Mouse (Mus musculus): Measurements from ENCODE around the gene Six1. TPM values are rescaled to one million over a fixed set of nuclear protein-coding genes. Genes with fewer than 3 reads are reported as not detected.

The Six1 gene
- polyA plus RNA-seq, 1 experiment from 2014 or later, result 2.3 TPM

DNA sequence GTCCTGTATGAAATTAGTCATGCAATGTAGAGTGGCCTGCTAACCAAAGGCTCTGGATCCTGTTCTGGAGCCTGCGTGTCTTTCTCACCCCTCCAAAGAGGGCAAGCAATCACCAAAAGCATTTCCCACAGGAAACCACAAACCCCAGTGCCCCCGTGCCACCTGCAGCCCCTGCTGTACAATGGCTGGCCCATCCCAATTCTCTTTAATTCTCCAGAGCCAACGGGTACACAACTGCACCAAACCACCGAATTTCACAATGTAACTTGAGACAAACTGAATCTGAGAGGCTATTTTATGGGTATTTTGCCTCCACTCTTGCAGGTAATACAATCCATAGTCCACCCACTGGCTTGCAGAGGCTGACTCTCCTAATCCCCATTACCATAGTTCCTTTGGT lies 22.4 kb downstream of the Six1 start:
- Histone ChIP-seq H3K9ac (ENCODE audit: low read depth, low read length) (no peak overlapping the region), H3K9me3 (replicated peaks; ENCODE audit: control insufficient read depth, low read length) (no peaks in the 10 kb centered on the region), H3K36me3 (ENCODE audit: control insufficient read depth, insufficient read depth, low read length) (no peaks in the 10 kb centered on the region), H3K4me3 (ENCODE audit: low read depth, low read length) (no peak overlapping the region), H3K27ac (ENCODE audit: low read depth, low read length) (no peak overlapping the region), H3K4me1 (ENCODE audit: control insufficient read depth, insufficient read depth, low read length) (peaks cover 4% of the 10 kb centered on the region; the same call in 1 of the 2 replicates), H3K4me2 (no peak overlapping the region), H3K27me3 (ENCODE audit: control insufficient read depth, insufficient read depth, low read length) (peaks cover 27% of the 10 kb centered on the region)
- WGBS (ENCODE audit: insufficient replicate concordance), result 63% methylated on average over 4 of the region's 4 CpGs
- no peak for ATAC-seq (replicated peaks; ENCODE audit: insufficient number of reproducible peaks, low FRiP score, low TSS enrichment)

GRCm38 (mm10) chr12:73025490-73025889 lies 28.2 kb downstream of the Six1 start:
- ATAC-seq (replicated peaks; ENCODE audit: insufficient number of reproducible peaks, low FRiP score, low TSS enrichment), result no peak
- Histone ChIP-seq H3K27ac (ENCODE audit: low read depth, low read length) (no peak overlapping the region), H3K36me3 (ENCODE audit: control insufficient read depth, insufficient read depth, low read length) (no peaks in the 10 kb centered on the region)

GRCm38 (mm10) chr12:73020941-73021340 lies 32.7 kb downstream of the Six1 start:
- H3K4me1 ChIP-seq (ENCODE audit: control insufficient read depth, insufficient read depth, low read length), result no peaks in the 10 kb centered on the region
- H3K9me3 ChIP-seq (replicated peaks; ENCODE audit: control insufficient read depth, low read length), result no peaks in the 10 kb centered on the region
- H3K4me2 ChIP-seq, result no peak overlapping the region
- no peak overlapping the region for H3K9ac ChIP-seq (ENCODE audit: low read depth, low read length)
- H3K27me3 ChIP-seq (ENCODE audit: control insufficient read depth, insufficient read depth, low read length), result no peaks in the 10 kb centered on the region
- no peak overlapping the region for H3K27ac ChIP-seq (ENCODE audit: low read depth, low read length)
- 4% methylated on average over 4 of the region's 4 CpGs for WGBS (ENCODE audit: insufficient replicate concordance)
- no peaks in the 10 kb centered on the region for H3K36me3 ChIP-seq (ENCODE audit: control insufficient read depth, insufficient read depth, low read length)
- H3K4me3 ChIP-seq (ENCODE audit: low read depth, low read length), result no peak overlapping the region
- ATAC-seq (replicated peaks; ENCODE audit: insufficient number of reproducible peaks, low FRiP score, low TSS enrichment), result no peak

More at GRCm38 (mm10) chr12:73025490-73025889, 28.2 kb downstream of the Six1 start:
- 47% methylated on average over 8 of the region's 8 CpGs for WGBS (ENCODE audit: insufficient replicate concordance)
- H3K9me3 ChIP-seq (replicated peaks; ENCODE audit: control insufficient read depth, low read length), result no peaks in the 10 kb centered on the region
- H3K4me3 ChIP-seq (ENCODE audit: low read depth, low read length), result no peak overlapping the region
- no peaks in the 10 kb centered on the region for H3K4me1 ChIP-seq (ENCODE audit: control insufficient read depth, insufficient read depth, low read length)
- no peak overlapping the region for H3K4me2 ChIP-seq
- H3K27me3 ChIP-seq (ENCODE audit: control insufficient read depth, insufficient read depth, low read length), result no peaks in the 10 kb centered on the region
- no peak overlapping the region for H3K9ac ChIP-seq (ENCODE audit: low read depth, low read length)

- 56% methylated on average over 3 of the region's 3 CpGs for WGBS (ENCODE audit: insufficient replicate concordance)
- Histone ChIP-seq H3K27ac (ENCODE audit: low read depth, low read length) (no peak overlapping the region), H3K27me3 (ENCODE audit: control insufficient read depth, insufficient read depth, low read length) (no peaks in the 10 kb centered on the region), H3K4me1 (ENCODE audit: control insufficient read depth, insufficient read depth, low read length) (no peaks in the 10 kb centered on the region), H3K9ac (ENCODE audit: low read depth, low read length) (no peak overlapping the region), H3K4me3 (ENCODE audit: low read depth, low read length) (no peak overlapping the region), H3K4me2 (no peak overlapping the region), H3K9me3 (replicated peaks; ENCODE audit: control insufficient read depth, low read length) (no peaks in the 10 kb centered on the region), H3K36me3 (ENCODE audit: control insufficient read depth, insufficient read depth, low read length) (no peaks in the 10 kb centered on the region)
- ATAC-seq (replicated peaks; ENCODE audit: insufficient number of reproducible peaks, low FRiP score, low TSS enrichment), result no peak
Observed at GRCm38 (mm10) chr12:73020422-73020821, 33.3 kb downstream of the Six1 start.

DNA sequence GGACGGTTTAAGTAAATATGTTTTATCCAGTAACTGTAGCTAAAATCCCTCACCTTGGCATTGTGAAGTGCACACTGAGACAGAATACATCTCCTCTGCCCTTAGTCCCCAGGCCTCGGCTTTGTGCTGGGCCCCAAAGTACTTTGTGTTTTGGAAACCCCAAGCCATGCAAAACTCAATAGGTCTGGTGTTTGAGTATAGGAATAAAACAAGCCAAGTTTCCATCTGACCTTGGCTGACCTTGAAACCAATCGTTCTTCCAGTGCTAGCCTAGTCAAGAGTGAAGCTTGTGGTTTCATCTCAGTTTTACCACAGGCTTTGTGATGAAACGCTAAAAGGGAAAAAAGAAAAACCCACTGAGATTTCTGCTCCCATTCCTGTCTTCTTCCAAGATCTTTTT lies 34.8 kb downstream of the Six1 start:
- Histone ChIP-seq H3K4me2 (no peak overlapping the region), H3K4me1 (ENCODE audit: control insufficient read depth, insufficient read depth, low read length) (no peaks in the 10 kb centered on the region), H3K27ac (ENCODE audit: low read depth, low read length) (no peak overlapping the region), H3K9me3 (replicated peaks; ENCODE audit: control insufficient read depth, low read length) (no peaks in the 10 kb centered on the region), H3K27me3 (ENCODE audit: control insufficient read depth, insufficient read depth, low read length) (no peaks in the 10 kb centered on the region), H3K36me3 (ENCODE audit: control insufficient read depth, insufficient read depth, low read length) (no peaks in the 10 kb centered on the region), H3K9ac (ENCODE audit: low read depth, low read length) (no peak overlapping the region), H3K4me3 (ENCODE audit: low read depth, low read length) (no peak overlapping the region)
- WGBS (ENCODE audit: insufficient replicate concordance), result 69% methylated on average over 4 of the region's 4 CpGs
- ATAC-seq (replicated peaks; ENCODE audit: insufficient number of reproducible peaks, low FRiP score, low TSS enrichment), result no peak

GRCm38 (mm10) chr12:73016171-73016570 lies 37.5 kb downstream of the Six1 start:
- no peaks in the 10 kb centered on the region for H3K27me3 ChIP-seq (ENCODE audit: control insufficient read depth, insufficient read depth, low read length)
- 79% methylated on average over 4 of the region's 4 CpGs for WGBS (ENCODE audit: insufficient replicate concordance)
- no peak overlapping the region for H3K9ac ChIP-seq (ENCODE audit: low read depth, low read length)
- no peak for ATAC-seq (replicated peaks; ENCODE audit: insufficient number of reproducible peaks, low FRiP score, low TSS enrichment)
- no peaks in the 10 kb centered on the region for H3K4me1 ChIP-seq (ENCODE audit: control insufficient read depth, insufficient read depth, low read length)
- no peak overlapping the region for H3K27ac ChIP-seq (ENCODE audit: low read depth, low read length)
- no peaks in the 10 kb centered on the region for H3K36me3 ChIP-seq (ENCODE audit: control insufficient read depth, insufficient read depth, low read length)
- no peak overlapping the region for H3K4me2 ChIP-seq
- H3K9me3 ChIP-seq (replicated peaks; ENCODE audit: control insufficient read depth, low read length), result no peaks in the 10 kb centered on the region
- no peak overlapping the region for H3K4me3 ChIP-seq (ENCODE audit: low read depth, low read length)

GRCm38 (mm10) chr12:73014311-73014710 lies 39.4 kb downstream of the Six1 start:
- no peak overlapping the region for H3K4me3 ChIP-seq (ENCODE audit: low read depth, low read length)
- H3K4me1 ChIP-seq (ENCODE audit: control insufficient read depth, insufficient read depth, low read length), result no peaks in the 10 kb centered on the region
- WGBS (ENCODE audit: insufficient replicate concordance), result 75% methylated on average over 4 of the region's 4 CpGs
- H3K36me3 ChIP-seq (ENCODE audit: control insufficient read depth, insufficient read depth, low read length), result no peaks in the 10 kb centered on the region
- H3K9me3 ChIP-seq (replicated peaks; ENCODE audit: control insufficient read depth, low read length), result no peaks in the 10 kb centered on the region
- H3K4me2 ChIP-seq, result no peak overlapping the region
- no peak overlapping the region for H3K9ac ChIP-seq (ENCODE audit: low read depth, low read length)
- no peak overlapping the region for H3K27ac ChIP-seq (ENCODE audit: low read depth, low read length)
- H3K27me3 ChIP-seq (ENCODE audit: control insufficient read depth, insufficient read depth, low read length), result no peaks in the 10 kb centered on the region
- ATAC-seq (replicated peaks; ENCODE audit: insufficient number of reproducible peaks, low FRiP score, low TSS enrichment), result no peak

GRCm38 (mm10) chr12:73012824-73013223 lies 40.9 kb downstream of the Six1 start:
- no peaks in the 10 kb centered on the region for H3K9me3 ChIP-seq (replicated peaks; ENCODE audit: control insufficient read depth, low read length)
- no peak overlapping the region for H3K4me3 ChIP-seq (ENCODE audit: low read depth, low read length)
- ATAC-seq (replicated peaks; ENCODE audit: insufficient number of reproducible peaks, low FRiP score, low TSS enrichment), result no peak; the same call in 1 of the 2 replicates
- H3K4me2 ChIP-seq, result no peak overlapping the region
- WGBS (ENCODE audit: insufficient replicate concordance), result 50% methylated on average over 5 of the region's 5 CpGs
- no peaks in the 10 kb centered on the region for H3K27me3 ChIP-seq (ENCODE audit: control insufficient read depth, insufficient read depth, low read length)
- H3K27ac ChIP-seq (ENCODE audit: low read depth, low read length), result no peak overlapping the region
- H3K4me1 ChIP-seq (ENCODE audit: control insufficient read depth, insufficient read depth, low read length), result no peaks in the 10 kb centered on the region
- H3K36me3 ChIP-seq (ENCODE audit: control insufficient read depth, insufficient read depth, low read length), result no peaks in the 10 kb centered on the region
- H3K9ac ChIP-seq (ENCODE audit: low read depth, low read length), result no peak overlapping the region

DNA sequence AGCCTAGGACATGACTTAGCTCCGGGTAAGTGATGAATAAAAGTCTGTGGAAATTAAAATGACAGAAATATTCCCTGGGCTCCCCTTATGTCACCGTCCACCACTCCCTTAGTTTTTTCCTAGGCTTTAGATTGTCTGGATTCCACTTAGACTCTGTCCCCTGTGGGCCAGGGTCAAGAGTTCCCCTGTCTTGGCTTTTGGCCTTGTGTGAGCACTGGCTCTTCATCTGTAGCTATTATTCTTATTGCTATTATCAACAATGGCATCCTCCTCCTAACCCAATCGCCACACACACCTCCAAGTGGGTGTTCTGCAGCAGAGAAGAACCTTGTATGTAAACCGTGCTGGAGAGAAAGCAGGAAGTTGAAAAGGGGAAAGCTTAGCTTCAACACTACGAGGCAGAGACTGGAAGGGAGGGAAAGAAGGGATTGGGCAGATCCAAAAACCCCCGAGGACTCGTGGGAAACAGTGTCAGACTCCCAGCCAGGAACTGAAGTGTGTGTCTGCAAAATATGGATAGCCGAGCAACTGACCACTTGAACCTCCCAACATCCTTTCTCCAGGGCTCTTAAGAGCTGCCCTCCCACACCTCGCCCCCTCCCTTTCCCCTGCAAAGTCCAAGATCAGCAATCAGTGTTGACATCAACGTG lies 41.4 kb downstream of the Six1 start:
- ATAC-seq (replicated peaks; ENCODE audit: insufficient number of reproducible peaks, low FRiP score, low TSS enrichment), result no peak
- H3K27me3 ChIP-seq (ENCODE audit: control insufficient read depth, insufficient read depth, low read length), result no peaks in the 10 kb centered on the region
- WGBS (ENCODE audit: insufficient replicate concordance), result 33% methylated on average over 10 of the region's 10 CpGs
- no peaks in the 10 kb centered on the region for H3K36me3 ChIP-seq (ENCODE audit: control insufficient read depth, insufficient read depth, low read length)
- H3K4me2 ChIP-seq, result no peak overlapping the region
- no peaks in the 10 kb centered on the region for H3K4me1 ChIP-seq (ENCODE audit: control insufficient read depth, insufficient read depth, low read length)
- H3K4me3 ChIP-seq (ENCODE audit: low read depth, low read length), result no peak overlapping the region
- no peaks in the 10 kb centered on the region for H3K9me3 ChIP-seq (replicated peaks; ENCODE audit: control insufficient read depth, low read length)
- H3K27ac ChIP-seq (ENCODE audit: low read depth, low read length), result no peak overlapping the region
- H3K9ac ChIP-seq (ENCODE audit: low read depth, low read length), result no peak overlapping the region

All from heart, embryonic 11.5 days (tissue).